ENCODE assay signal across 15 mouse cellular contexts in the genomic region with DNA sequence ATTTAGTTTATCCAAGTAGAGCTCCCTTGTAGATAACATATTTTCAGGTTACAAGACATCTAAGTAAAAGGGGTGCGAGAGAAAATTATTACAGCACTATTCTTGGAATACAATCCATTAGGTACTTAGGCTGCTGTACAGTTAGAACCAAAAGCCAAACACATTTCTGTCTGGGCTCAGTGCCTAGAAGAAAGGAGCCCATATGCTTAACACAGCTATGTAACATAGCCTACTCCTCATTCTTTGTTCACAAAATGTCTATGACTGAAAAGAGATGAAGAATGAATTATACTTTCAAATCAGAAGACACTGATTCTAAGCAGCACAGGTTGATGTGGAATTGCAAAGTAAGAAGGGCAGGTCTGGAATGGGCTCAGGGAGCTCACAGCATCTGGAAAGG.
DNase-seq lines count a peak whose midpoint lies in the region; ATAC-seq lines count a peak whose summit lies in the region.
"Had no signal": no experiment of that assay in that cellular context is flagged by ENCODE, and none has a peak within 500 bp of the region (broad histone marks: within the 10 kb centered on the region; RNA-seq: fewer than 3 reads in every experiment).

No protein-coding gene starts in this region.

- no peaks in the 10 kb centered on the region for H3K36me3 ChIP-seq in hindbrain, embryonic 14.5 days (replicated peaks; ENCODE audit: control insufficient read depth, insufficient read depth)
- peaks cover 14% of the 10 kb centered on the region for H3K36me3 ChIP-seq in hindbrain, embryonic 10.5 days
- H3K36me3 ChIP-seq: heart, embryonic 15.5 days; midbrain, embryonic 12.5 days had no signal

- no peak overlapping the region for H3K9ac ChIP-seq in hindbrain, embryonic 14.5 days
- H3K9ac ChIP-seq: heart, embryonic 15.5 days; midbrain, embryonic 12.5 days had no signal

- no peak for ATAC-seq in hindbrain, embryonic 14.5 days (ENCODE audit: low FRiP score)
- ATAC-seq: CD4-positive, CD25-positive, alpha-beta regulatory T cell, adult 4 months; Patski had no signal

- no peak overlapping the region for H3K27ac ChIP-seq in hindbrain, embryonic 14.5 days
- no peak overlapping the region for H3K27ac ChIP-seq in hindbrain, embryonic 10.5 days
- H3K27ac ChIP-seq: heart, embryonic 15.5 days; midbrain, embryonic 12.5 days had no signal

- H3K4me1 ChIP-seq in hindbrain, embryonic 14.5 days (replicated peaks; ENCODE audit: control insufficient read depth, insufficient read depth, low read length) = no peaks in the 10 kb centered on the region; the same call in 1 of the 2 replicates
- H3K4me1 ChIP-seq in hindbrain, embryonic 10.5 days (replicated peaks) = peaks cover 7% of the 10 kb centered on the region; the same call in 1 of the 2 replicates

- 90% methylated on average over 1 of the region's 1 CpGs for WGBS in hindbrain, embryonic 14.5 days
- WGBS in hindbrain, embryonic 10.5 days = 97% methylated on average over 1 of the region's 1 CpGs

- H3K9me3 ChIP-seq in hindbrain, embryonic 14.5 days (ENCODE audit: control insufficient read depth, low read length) = no peaks in the 10 kb centered on the region
- H3K9me3 ChIP-seq in hindbrain, embryonic 10.5 days = no peaks in the 10 kb centered on the region
- H3K9me3 ChIP-seq: heart, embryonic 15.5 days; midbrain, embryonic 12.5 days had no signal

- no peaks in the 10 kb centered on the region for H3K27me3 ChIP-seq in hindbrain, embryonic 14.5 days (ENCODE audit: control insufficient read depth, insufficient read depth, low read length)
- H3K27me3 ChIP-seq in hindbrain, embryonic 10.5 days (ENCODE audit: insufficient read depth, poor library complexity, severe bottlenecking) = no peaks in the 10 kb centered on the region
- H3K27me3 ChIP-seq: heart, embryonic 15.5 days; midbrain, embryonic 12.5 days; Patski had no signal

- peak; percentile 42 for DNase-seq in hindbrain, embryonic 14.5 days (ENCODE audit: low spot score)
- DNase-seq in hindbrain, embryonic 10.5 days (ENCODE audit: low spot score) = no peak
- peak; percentile 57 to 80 for DNase-seq in right cerebral cortex, postnatal 10 days (ENCODE audit: low spot score in 2 of 2)
- no peak for DNase-seq in right cerebral cortex, postnatal 14 days
- DNase-seq in layer of hippocampus, adult 8-10 months (ENCODE audit: low spot score in 2 of 2) = peak; percentile 24 to 55
- no peak for DNase-seq in kidney, postnatal 14 days
- no peak for DNase-seq in spleen, postnatal 14 days (ENCODE audit: low spot score in 2 of 2)
- DNase-seq: adrenal gland, postnatal 25 days; embryo, embryonic 11 days; kidney, adult 2 months; lung, adult 18-20 months had no signal

- no peak overlapping the region for H3K4me3 ChIP-seq in hindbrain, embryonic 14.5 days (replicated peaks; ENCODE audit: low read length)
- H3K4me3 ChIP-seq in hindbrain, embryonic 10.5 days = no peak overlapping the region
- H3K4me3 ChIP-seq: heart, embryonic 15.5 days; midbrain, embryonic 12.5 days had no signal

- H3K4me2 ChIP-seq in hindbrain, embryonic 14.5 days (replicated peaks) = no peak overlapping the region
- H3K4me2 ChIP-seq: heart, embryonic 15.5 days; midbrain, embryonic 12.5 days had no signal

Comparison
In these comparisons a context has a peak if more than half of its experiments do, and no peak if none do; other contexts are left out.
1. DNase-seq: peak in hindbrain, embryonic 14.5 days (single experiment), right cerebral cortex, postnatal 10 days (2 of 2) and layer of hippocampus, adult 8-10 months (2 of 2); none in hindbrain, embryonic 10.5 days (single experiment), right cerebral cortex, postnatal 14 days (single experiment), kidney, postnatal 14 days (single experiment) and spleen, postnatal 14 days (0 of 2).